Mouse (Mus musculus) midbrain, embryonic 12.5 days (tissue): Measurements from ENCODE around the gene Paqr7. TPM values are rescaled to one million over a fixed set of nuclear protein-coding genes. Genes with fewer than 3 reads are reported as not detected.

Experiments used
- ATAC-seq: fragments of 200-750 bp; cut with Nextera tagmentation; 2 replicates; pipeline ENCODE4 v1.8.0; 2017; ENCODE audit warnings: low read depth, moderate TSS enrichment, moderate library complexity; ENCODE audit not compliant: low FRiP score
- H3K27ac ChIP-seq: fragments of 300-500 bp; sonication (generic); replicated peaks from 2 replicates; pipeline ENCODE4 v1.5.1; 2016; ENCODE audit warnings: mild to moderate bottlenecking
- H3K27me3 ChIP-seq: fragments of 300-500 bp; sonication (generic); 2 replicates; pipeline ENCODE4 v1.6.1; 2016; ENCODE audit warnings: mild to moderate bottlenecking
- H3K36me3 ChIP-seq: fragments of 300-500 bp; sonication (generic); 2 replicates; pipeline ENCODE4 v1.6.1; 2016
- H3K4me1 ChIP-seq: fragments of 300-500 bp; sonication (generic); 2 replicates; pipeline ENCODE4 v1.6.1; 2016
- H3K4me2 ChIP-seq: fragments of 300-500 bp; sonication (generic); replicated peaks from 2 replicates; pipeline ENCODE4 v1.6.1; 2016; ENCODE audit warnings: mild to moderate bottlenecking, moderate library complexity
- H3K4me3 ChIP-seq: fragments of 300-500 bp; sonication (generic); 2 replicates; pipeline ENCODE4 v1.5.1; 2016; ENCODE audit warnings: mild to moderate bottlenecking
- H3K9ac ChIP-seq: fragments of 300-500 bp; sonication (generic); replicated peaks from 2 replicates; pipeline ENCODE4 v1.6.1; 2016; ENCODE audit warnings: mild to moderate bottlenecking, moderate library complexity
- H3K9me3 ChIP-seq: fragments of 300-500 bp; sonication (generic); 2 replicates; pipeline ENCODE4 v1.6.1; 2016; ENCODE audit warnings: mild to moderate bottlenecking
- WGBS: fragments of 180-500 bp; shearing (Covaris S2); methylation state at CpG from one replicate; pipeline ENCODE4 v1.1.7; 2016; 5-methylcytosine and 5-hydroxymethylcytosine counted together
- polyA plus RNA-seq: library from polyadenylated mRNA; unstranded; fragments of >200 nt; fragmentation: Nextera tagmentation; extraction: Ambion mirVana; gene quantifications from 2 replicates; pipeline ENCODE4 v1.2.1, GENCODE M21; 2016

The Paqr7 gene
- polyA plus RNA-seq, 1 experiment from 2014 or later, result 6.4 TPM

DNA sequence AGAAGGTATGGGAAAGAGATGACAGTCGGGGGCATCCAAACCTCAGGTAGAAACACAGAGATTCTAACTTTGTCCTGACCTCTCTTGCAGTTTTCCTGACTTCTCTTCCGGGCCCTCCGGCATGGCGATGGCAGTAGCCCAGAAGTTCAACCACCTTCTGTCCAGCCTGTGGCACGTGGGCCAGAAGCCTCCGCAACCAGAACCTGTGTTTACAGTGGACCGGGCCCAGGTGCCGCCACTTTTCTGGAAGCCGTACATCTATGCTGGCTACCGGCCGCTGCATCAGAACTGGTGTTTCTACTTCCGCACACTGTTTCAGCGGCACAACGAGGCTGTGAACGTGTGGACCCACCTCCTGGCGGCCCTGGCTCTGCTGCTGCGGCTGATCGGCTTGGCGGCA lies 10.2 kb downstream of the Paqr7 start:
- no peak overlapping the region for H3K27ac ChIP-seq
- H3K27me3 ChIP-seq, result peaks cover 4% of the 10 kb centered on the region; the same call in 1 of the 2 replicates
- no peak overlapping the region for H3K4me3 ChIP-seq
- peaks cover 8% of the 10 kb centered on the region for H3K4me1 ChIP-seq
- no peaks in the 10 kb centered on the region; the same call in 1 of the 2 replicates for H3K36me3 ChIP-seq
- no peak for ATAC-seq
- WGBS, result 86% methylated on average over 19 of the region's 19 CpGs
- no peaks in the 10 kb centered on the region for H3K9me3 ChIP-seq
- H3K9ac ChIP-seq, result no peak overlapping the region
- no peak overlapping the region for H3K4me2 ChIP-seq

DNA sequence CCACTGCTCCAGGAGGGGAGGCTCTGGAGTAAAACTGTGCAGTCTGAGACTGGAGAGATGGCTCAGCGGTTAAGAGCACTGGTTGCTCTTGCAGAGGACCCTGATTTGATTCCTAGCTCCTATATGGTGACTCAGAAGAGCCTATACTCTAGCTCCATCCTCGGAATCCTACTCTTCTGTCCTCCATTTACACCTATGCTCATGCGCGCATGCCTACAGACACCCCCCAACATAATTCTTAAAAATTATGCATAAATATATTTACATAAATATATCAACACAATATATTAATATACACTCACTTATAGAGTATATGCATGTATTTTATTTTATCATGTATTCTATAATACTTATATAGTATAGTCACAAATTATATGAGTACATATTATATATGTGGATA lies 13.9 kb downstream of the Paqr7 start:
- no peak overlapping the region for H3K9ac ChIP-seq
- WGBS, result 70% methylated on average over 4 of the region's 4 CpGs
- no peak overlapping the region for H3K4me3 ChIP-seq
- H3K36me3 ChIP-seq, result no peaks in the 10 kb centered on the region; the same call in 1 of the 2 replicates
- peak overlapping the region; percentile 86 for H3K4me2 ChIP-seq
- peak; percentile 55 for ATAC-seq
- H3K4me1 ChIP-seq, result peaks cover 17% of the 10 kb centered on the region
- no peaks in the 10 kb centered on the region for H3K9me3 ChIP-seq
- H3K27ac ChIP-seq, result no peak overlapping the region
- peaks cover 4% of the 10 kb centered on the region; the same call in 1 of the 2 replicates for H3K27me3 ChIP-seq

DNA sequence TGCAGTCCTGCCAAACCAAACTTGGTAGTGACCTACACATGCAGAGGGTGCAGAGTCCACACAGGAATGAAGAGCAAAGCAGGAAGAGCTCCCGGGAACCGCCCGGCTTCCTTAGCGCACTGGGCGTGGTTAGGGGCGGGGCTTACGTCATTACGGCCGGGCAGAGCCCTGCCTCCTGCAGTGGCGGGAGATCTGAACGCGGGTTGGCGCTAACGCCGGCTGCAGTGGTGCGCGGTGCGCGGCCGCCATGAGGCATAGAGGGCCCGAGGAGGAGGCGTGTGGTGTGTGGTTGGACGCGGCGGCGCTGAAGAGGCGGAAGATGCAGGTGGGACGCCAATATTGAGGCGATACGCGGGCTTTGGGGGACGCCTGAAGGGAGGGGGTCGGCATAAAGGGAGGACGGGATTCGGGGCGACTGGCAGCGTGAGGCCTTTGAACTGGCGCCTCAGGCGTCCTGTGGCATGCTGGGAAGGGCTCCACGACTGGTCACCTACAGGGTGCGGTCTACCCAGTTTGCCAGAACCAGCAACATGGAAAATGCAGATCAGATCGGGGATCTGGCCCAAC lies 14.4 kb downstream of the Paqr7 start, which contains the start of gene Aunip:
Aunip (plus strand) TSS at position 155 of the 567 bp plus-strand sequence.
- Histone ChIP-seq H3K27ac (no peak within 1 kb of the TSS; the same call in 1 of the 2 replicates), H3K27me3 (peaks cover 4% of the 10 kb centered on the region; the same call in 1 of the 2 replicates), H3K36me3 (no peaks in the 10 kb centered on the region; the same call in 1 of the 2 replicates), H3K4me1 (peaks cover 17% of the 10 kb centered on the region), H3K9ac (peak within 1 kb of the TSS; percentile 62), H3K4me2 (peak within 1 kb of the TSS; percentile 86), H3K4me3 (peak within 1 kb of the TSS; percentile 66), H3K9me3 (no peaks in the 10 kb centered on the region)
- ATAC-seq, result peak; percentile 96
- under 1% methylated on average over 42 of the region's 42 CpGs for WGBS

DNA sequence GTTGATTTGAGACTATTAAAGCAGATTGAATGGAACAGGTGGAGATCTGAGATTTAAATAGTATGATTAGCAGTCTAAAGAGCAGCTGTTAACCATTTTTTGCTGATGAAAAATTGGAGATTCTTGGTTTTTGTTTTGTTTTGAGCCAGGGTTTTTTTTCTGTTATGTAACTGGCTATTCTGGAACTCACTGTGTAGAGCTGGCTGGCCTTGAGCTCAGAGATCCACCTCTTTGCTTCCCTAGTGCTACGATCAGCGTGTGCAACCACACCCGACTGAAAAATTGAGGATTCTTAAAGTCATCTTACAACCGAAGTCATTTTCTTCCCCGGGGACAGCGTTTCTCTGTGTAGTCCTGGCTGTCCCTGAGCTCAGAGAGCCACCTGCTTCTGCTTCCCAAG lies 15.2 kb downstream of the Paqr7 start:
- Histone ChIP-seq H3K36me3 (no peaks in the 10 kb centered on the region; the same call in 1 of the 2 replicates), H3K4me2 (peak overlapping the region; percentile 86), H3K9ac (peak overlapping the region; percentile 62), H3K27me3 (peaks cover 4% of the 10 kb centered on the region; the same call in 1 of the 2 replicates), H3K27ac (no peak overlapping the region), H3K4me3 (peak overlapping the region; percentile 66), H3K4me1 (peaks cover 17% of the 10 kb centered on the region), H3K9me3 (no peaks in the 10 kb centered on the region)
- 77% methylated on average over 6 of the region's 6 CpGs for WGBS
- ATAC-seq, result no peak

DNA sequence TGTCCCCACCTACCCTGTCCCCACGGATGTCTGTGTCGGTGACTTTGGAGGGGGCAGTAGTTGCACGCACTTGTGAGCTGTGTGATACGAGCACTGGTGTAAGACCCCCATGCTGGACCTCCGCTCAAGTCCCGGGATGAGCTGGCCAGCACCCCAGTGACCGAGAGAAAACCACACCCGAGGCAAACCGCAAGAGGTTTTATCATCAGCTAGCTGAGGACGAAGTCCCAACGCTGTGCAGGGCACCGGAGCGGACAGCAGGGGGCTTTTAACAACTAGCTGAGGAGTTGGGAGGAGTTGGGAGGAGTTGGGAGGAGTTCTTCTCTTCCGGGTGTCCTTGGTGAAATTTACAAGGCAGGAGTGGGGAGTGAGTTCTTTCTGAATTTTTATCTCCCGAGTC lies 16.3 kb downstream of the Paqr7 start:
- no peak overlapping the region for H3K9ac ChIP-seq
- H3K27me3 ChIP-seq, result no peaks in the 10 kb centered on the region; the same call in 1 of the 2 replicates
- H3K4me1 ChIP-seq, result peaks cover 19% of the 10 kb centered on the region
- peak overlapping the region; percentile 18; the same call in 1 of the 2 replicates for H3K4me3 ChIP-seq
- H3K9me3 ChIP-seq, result no peaks in the 10 kb centered on the region
- H3K36me3 ChIP-seq, result no peaks in the 10 kb centered on the region
- no peak for ATAC-seq
- 35% methylated on average over 15 of the region's 15 CpGs for WGBS
- H3K27ac ChIP-seq, result no peak overlapping the region
- peak overlapping the region; percentile 37 for H3K4me2 ChIP-seq

DNA sequence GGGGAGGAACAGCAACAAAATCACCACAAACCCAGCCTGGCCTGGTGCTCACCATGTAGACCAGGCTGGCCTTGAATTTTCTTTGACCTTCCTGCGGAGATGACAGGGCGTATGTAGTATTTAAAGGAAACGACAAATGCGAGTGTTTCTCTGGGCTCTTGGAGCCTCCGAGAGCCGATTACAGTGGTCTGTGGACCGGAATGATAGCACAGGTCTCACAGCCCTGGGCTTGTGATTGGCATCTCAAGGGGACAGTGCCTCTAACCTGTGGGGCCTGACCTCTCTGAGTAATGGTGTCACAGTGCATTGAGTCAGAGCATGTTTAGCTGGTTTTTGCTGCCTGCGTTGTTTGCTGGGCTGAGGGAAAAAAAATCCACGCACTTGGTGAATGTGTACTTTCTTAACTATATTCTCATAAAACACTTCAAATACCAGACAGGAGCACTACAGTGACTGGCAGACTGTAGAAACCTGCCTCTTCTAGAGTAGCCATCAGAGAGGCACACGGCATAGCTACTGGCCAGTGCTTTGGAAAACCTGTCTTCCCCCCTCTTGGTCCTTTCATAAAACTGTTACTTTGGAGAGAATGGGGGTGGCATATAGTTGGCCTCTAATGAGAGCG lies 17.9 kb downstream of the Paqr7 start:
- Histone ChIP-seq H3K36me3 (no peaks in the 10 kb centered on the region), H3K9ac (no peak overlapping the region), H3K27ac (no peak overlapping the region), H3K9me3 (no peaks in the 10 kb centered on the region), H3K27me3 (no peaks in the 10 kb centered on the region), H3K4me3 (no peak overlapping the region), H3K4me2 (no peak overlapping the region), H3K4me1 (peaks cover 19% of the 10 kb centered on the region)
- 90% methylated on average over 11 of the region's 11 CpGs for WGBS
- no peak for ATAC-seq

DNA sequence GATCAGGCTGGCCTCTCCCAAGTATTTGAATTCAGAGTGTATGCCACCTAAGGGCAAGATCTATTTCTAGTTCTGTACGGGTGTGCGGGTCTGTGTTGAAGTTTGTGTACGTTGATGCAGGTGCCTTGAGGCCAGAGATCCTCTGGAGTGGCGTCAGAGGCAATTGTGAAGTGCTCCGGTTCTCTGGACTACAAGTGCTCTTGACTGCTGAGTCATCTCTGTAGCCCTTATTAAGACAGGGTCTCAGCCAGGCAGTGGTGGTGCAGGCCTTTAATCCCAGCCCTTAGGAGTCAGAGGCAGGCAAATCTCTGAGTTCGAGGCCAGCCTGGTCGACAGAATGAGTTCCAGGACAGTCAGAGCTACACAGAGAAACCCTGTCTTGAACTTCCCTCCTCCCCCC lies 19.1 kb downstream of the Paqr7 start:
- no peaks in the 10 kb centered on the region for H3K27me3 ChIP-seq
- 84% methylated on average over 7 of the region's 7 CpGs for WGBS
- peaks cover 19% of the 10 kb centered on the region for H3K4me1 ChIP-seq
- no peak overlapping the region for H3K4me2 ChIP-seq
- no peak for ATAC-seq
- H3K36me3 ChIP-seq, result 0 out of 2 replicates have a peak, but pooled peaks cover 3% of the 10 kb centered on the region
- no peak overlapping the region for H3K4me3 ChIP-seq
- no peak overlapping the region for H3K9ac ChIP-seq
- no peak overlapping the region for H3K27ac ChIP-seq
- no peaks in the 10 kb centered on the region for H3K9me3 ChIP-seq

DNA sequence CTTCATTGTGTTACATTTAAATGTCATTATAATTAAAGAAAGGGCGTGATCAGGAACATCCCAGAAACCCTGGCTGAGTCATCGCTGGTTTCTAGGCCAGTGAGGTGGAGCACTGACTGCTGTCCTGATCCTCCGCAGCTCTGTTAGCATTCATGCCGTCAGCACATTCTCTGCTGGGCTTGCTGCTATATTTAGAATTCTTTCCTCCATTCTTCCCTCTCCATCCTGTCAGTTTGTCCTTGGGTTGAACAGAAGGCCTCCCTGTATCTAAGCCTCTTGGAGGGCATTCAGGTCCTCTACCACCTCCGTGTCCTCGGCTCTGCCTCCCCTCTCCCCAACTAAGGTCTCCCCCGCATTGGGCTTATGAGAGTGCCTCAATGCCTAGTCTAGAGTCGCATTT lies 20.5 kb downstream of the Paqr7 start:
- Histone ChIP-seq H3K4me1 (peaks cover 9% of the 10 kb centered on the region), H3K4me3 (no peak overlapping the region), H3K9ac (no peak overlapping the region), H3K27ac (no peak overlapping the region), H3K4me2 (no peak overlapping the region), H3K36me3 (0 out of 2 replicates have a peak, but pooled peaks cover 4% of the 10 kb centered on the region), H3K9me3 (no peaks in the 10 kb centered on the region), H3K27me3 (no peaks in the 10 kb centered on the region)
- no peak for ATAC-seq
- WGBS, result 87% methylated on average over 8 of the region's 8 CpGs

DNA sequence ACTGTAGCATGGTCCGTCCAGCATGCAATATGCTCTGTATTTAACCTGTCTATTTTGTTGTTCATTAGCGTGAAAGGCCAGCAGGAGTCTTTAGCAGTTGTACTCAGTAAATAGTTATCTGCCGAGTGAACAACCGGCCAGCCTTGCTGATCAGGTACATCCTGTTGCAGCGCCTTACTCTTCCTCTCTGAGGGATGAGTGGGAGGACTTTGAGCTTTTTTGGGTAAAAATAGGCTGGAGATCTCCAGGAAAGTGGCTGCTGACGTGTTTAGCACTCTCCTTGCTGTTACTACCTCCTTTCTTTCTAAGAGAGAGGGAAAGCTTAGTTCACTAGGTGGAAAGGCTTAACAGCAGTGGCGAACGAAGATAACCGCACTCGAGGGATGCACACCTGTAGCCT lies 21.2 kb downstream of the Paqr7 start:
- H3K4me1 ChIP-seq, result peaks cover 4% of the 10 kb centered on the region
- H3K4me3 ChIP-seq, result no peak overlapping the region
- WGBS, result 91% methylated on average over 10 of the region's 10 CpGs
- no peaks in the 10 kb centered on the region for H3K27me3 ChIP-seq
- no peak overlapping the region for H3K9ac ChIP-seq
- H3K36me3 ChIP-seq, result 0 out of 2 replicates have a peak, but pooled peaks cover 4% of the 10 kb centered on the region
- no peaks in the 10 kb centered on the region for H3K9me3 ChIP-seq
- H3K4me2 ChIP-seq, result no peak overlapping the region
- H3K27ac ChIP-seq, result no peak overlapping the region
- ATAC-seq, result no peak

DNA sequence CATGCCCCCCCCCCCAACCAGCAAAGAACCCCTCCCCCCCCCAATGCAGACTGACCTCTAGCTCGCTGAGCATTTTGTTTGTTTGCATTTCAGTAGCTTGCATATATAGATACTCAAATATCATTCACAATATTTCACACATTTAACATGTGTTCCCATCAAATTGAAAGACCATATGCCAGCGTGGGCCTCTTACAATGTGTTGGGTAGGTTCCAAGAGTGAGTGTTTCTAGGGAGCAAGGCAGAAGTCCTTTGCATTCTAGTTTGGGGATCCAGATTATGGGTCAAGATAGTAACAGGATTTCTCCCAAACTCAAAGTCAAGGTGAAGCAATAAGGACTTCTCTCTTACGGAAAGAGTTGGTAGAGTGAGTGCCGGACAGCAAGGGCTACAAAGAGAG lies 22.0 kb downstream of the Paqr7 start:
- Histone ChIP-seq H3K9me3 (no peaks in the 10 kb centered on the region), H3K36me3 (peaks cover 12% of the 10 kb centered on the region), H3K4me2 (no peak overlapping the region), H3K27ac (no peak overlapping the region), H3K4me3 (no peak overlapping the region), H3K27me3 (no peaks in the 10 kb centered on the region), H3K4me1 (0 out of 2 replicates have a peak, but pooled peaks cover 2% of the 10 kb centered on the region), H3K9ac (no peak overlapping the region)
- ATAC-seq, result no peak
- 95% methylated on average over 4 of the region's 4 CpGs for WGBS

DNA sequence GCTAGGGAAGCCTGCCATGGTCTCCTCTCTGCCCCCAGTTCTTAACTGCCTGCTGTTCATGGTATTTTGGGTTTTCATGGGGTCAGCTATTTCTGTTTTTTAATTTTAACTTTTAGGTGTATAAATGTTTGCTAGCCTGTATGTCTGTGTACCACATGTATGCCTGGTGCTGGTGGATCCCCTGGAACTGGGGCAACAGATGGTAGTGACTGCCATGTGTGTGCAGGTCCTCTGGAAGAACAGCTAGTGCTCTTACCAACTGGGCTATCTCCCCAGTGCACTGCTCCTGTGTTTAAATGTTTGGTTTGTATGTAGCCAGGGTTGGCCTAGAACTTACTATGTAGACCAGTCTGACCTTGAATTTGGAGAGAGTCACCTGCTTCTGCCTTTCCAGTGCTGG lies 22.8 kb downstream of the Paqr7 start:
- Histone ChIP-seq H3K36me3 (peaks cover 18% of the 10 kb centered on the region), H3K9me3 (no peaks in the 10 kb centered on the region), H3K4me2 (no peak overlapping the region), H3K27me3 (no peaks in the 10 kb centered on the region), H3K27ac (no peak overlapping the region), H3K4me1 (0 out of 2 replicates have a peak, but pooled peaks cover 2% of the 10 kb centered on the region), H3K4me3 (no peak overlapping the region), H3K9ac (no peak overlapping the region)
- no peak for ATAC-seq

DNA sequence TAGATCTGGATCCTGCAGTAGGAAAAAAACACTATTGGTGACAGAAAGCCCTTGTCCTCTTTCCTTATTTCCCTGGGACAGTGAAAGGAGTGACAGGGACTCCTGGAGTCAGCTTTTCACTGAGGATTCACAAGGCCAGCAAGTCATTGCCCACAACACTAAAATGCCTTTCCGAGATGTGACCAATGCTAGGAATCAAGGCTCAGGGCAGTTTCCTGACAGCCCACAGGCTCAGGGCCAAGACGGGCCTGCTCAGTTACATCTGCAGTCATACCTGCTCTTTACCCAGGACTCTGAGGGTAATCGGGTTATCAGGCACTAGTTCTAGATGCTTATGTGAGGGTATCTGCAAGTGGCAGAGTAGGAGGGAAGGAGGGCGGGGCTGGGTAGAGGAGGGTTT lies 26.9 kb downstream of the Paqr7 start:
- Histone ChIP-seq H3K36me3 (peaks cover 56% of the 10 kb centered on the region), H3K9me3 (no peaks in the 10 kb centered on the region), H3K4me3 (no peak overlapping the region), H3K27ac (no peak overlapping the region), H3K27me3 (no peaks in the 10 kb centered on the region), H3K4me1 (no peaks in the 10 kb centered on the region), H3K4me2 (no peak overlapping the region), H3K9ac (no peak overlapping the region)
- no peak for ATAC-seq
- WGBS, result 93% methylated on average over 4 of the region's 4 CpGs
